1 mouse cellular context compared by ENCODE assay signal in the genomic region with DNA sequence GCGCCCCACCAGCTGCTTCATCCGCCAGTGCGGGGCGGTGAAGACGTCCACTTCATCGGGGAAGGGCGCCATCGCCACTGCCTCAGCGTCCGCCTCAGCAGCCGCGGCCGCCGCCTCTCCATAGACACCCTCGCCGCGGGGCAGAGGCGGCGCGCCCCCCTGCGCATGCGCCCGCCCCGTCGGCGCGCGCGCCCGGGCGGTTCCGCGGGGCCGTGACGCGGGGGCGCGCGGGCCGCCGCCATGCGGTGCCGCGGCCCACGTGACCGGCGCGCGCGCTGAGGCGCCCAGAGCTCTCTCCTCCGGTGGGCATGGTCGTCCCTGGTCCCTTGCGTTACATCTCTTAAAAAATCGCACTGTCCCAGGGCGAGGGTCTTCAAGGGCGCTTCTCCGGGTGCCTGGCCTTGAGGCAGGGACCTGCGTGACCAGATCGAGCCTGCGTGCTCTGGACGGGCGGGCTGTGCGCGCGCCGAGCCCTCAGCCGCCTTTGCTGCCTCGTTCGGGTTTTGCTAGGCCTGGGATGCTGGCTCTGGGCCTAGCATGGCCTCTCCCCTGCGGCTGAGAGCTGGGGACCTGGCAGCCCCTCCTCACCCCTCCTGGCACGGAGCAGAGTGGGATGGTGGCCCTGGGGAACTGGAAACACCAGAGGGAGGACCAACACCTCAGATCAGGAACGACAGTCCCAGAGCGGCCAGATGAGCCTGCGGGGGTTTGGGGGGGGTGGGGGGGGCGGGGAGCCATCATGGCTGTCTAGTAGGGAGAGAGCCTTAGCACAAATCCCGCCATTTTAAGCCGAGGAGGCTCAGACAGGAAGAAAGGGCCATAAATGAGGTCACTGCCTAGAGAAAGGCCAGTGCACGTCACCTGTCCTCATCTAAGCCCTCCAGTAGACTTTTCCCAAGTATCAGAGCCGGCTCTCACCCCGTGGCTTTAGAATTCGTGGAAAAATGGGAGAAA.
TF ChIP-seq lines count a peak whose summit lies in the region.

No protein-coding gene starts in this region.

TF ChIP-seq in CH12.LX, 34 proteins besides CTCF, POLR2A, EP300 and RAD21:
- TF ChIP-seq MEF2A (IDR thresholded peaks at IDR 0.05; ENCODE audit: borderline replicate concordance, low read depth, low read length) (no peak), E2F4 (IDR thresholded peaks at IDR 0.05; ENCODE audit: insufficient replicate concordance, low read depth, low read length) (no peak), TCF12 (IDR thresholded peaks at IDR 0.05; ENCODE audit: low read depth, low read length) (peak; percentile 52; the same call in 1 of the 2 replicates), MAZ (IDR thresholded peaks at IDR 0.05; ENCODE audit: low read depth, low read length) (no peak), NELFE (IDR thresholded peaks at IDR 0.05; ENCODE audit: low read depth, low read length) (peak; percentile 74), SIN3A (IDR thresholded peaks at IDR 0.05; ENCODE audit: low read length) (no peak; the same call in 1 of the 2 replicates), ELF1 (IDR thresholded peaks at IDR 0.05; ENCODE audit: low read depth, low read length) (no peak), ETS1 (conservative IDR thresholded peaks at IDR 0.05; ENCODE audit: low read depth, low read length) (no peak), NRF1 (IDR thresholded peaks at IDR 0.05; ENCODE audit: low read depth, low read length) (peak; percentile 89), MXI1 (IDR thresholded peaks at IDR 0.05; ENCODE audit: low read depth, low read length) (no peak; the same call in 1 of the 2 replicates), KAT2A (IDR thresholded peaks at IDR 0.05; ENCODE audit: insufficient replicate concordance, low read length) (no peak), SMC3 (IDR thresholded peaks at IDR 0.05; ENCODE audit: low read depth, low read length) (no peak), POLR2AphosphoS2 (IDR thresholded peaks at IDR 0.05; ENCODE audit: low read depth, low read length) (no peak), USF2 (conservative IDR thresholded peaks at IDR 0.05; ENCODE audit: low read depth, low read length) (peak; percentile 52; the same call in 1 of the 2 replicates), IRF4 (IDR thresholded peaks at IDR 0.05; ENCODE audit: low read depth, low read length) (no peak), PAX5 (IDR thresholded peaks at IDR 0.05; ENCODE audit: low read length) (no peak), JUN (IDR thresholded peaks at IDR 0.05; ENCODE audit: insufficient read depth, low read depth, low read length) (no peak), GABPA (IDR thresholded peaks at IDR 0.05; ENCODE audit: insufficient replicate concordance, low read depth, low read length) (no peak), BHLHE40 (IDR thresholded peaks at IDR 0.05; ENCODE audit: low read depth, low read length) (peak; percentile 49), ZMIZ1 (IDR thresholded peaks at IDR 0.05; ENCODE audit: low read depth, low read length) (peak; percentile 45; the same call in 1 of the 2 replicates), TBP (conservative IDR thresholded peaks at IDR 0.05; ENCODE audit: low read depth, low read length) (no peak), ZC3H11A (IDR thresholded peaks at IDR 0.05; ENCODE audit: low read depth, low read length) (no peak), CHD2 (IDR thresholded peaks at IDR 0.05; ENCODE audit: low read length) (no peak), MYC (IDR thresholded peaks at IDR 0.05; ENCODE audit: low read depth, low read length) (peak; percentile 76; the same call in 1 of the 2 replicates), CHD1 (IDR thresholded peaks at IDR 0.05; ENCODE audit: low read depth, low read length) (no peak), MAX (IDR thresholded peaks at IDR 0.05; ENCODE audit: low read length) (peak; percentile 68; the same call in 1 of the 2 replicates), MAFK (IDR thresholded peaks at IDR 0.05; ENCODE audit: insufficient replicate concordance, low read length) (no peak), ZNF384 (IDR thresholded peaks at IDR 0.05; ENCODE audit: low read depth, low read length) (no peak), USF1 (IDR thresholded peaks at IDR 0.05; ENCODE audit: low read depth, low read length) (peak; percentile 84), RCOR1 (conservative IDR thresholded peaks at IDR 0.05; ENCODE audit: low read depth, low read length) (no peak), UBTF (IDR thresholded peaks at IDR 0.05; ENCODE audit: low read depth, low read length) (no peak), ZKSCAN1 (IDR thresholded peaks at IDR 0.05; ENCODE audit: borderline replicate concordance, low read depth, low read length) (no peak), HCFC1 (IDR thresholded peaks at IDR 0.05; ENCODE audit: low read depth, low read length) (no peak; the same call in 1 of the 2 replicates), JUND (conservative IDR thresholded peaks at IDR 0.05; ENCODE audit: low read depth, low read length) (no peak)
TF ChIP-seq in CH12.LX: peak in this region for 9.
